Mouse (Mus musculus): ENCODE measurements at regions not wholly inside any gene's neighbourhood (a gene's known extent, or its start where the extent isn't known, plus 50 kb on each side); places are given as distances from the start of the nearest gene placed in this dataset.
A peak's percentile ranks its signal among the peaks of the same experiment; 100 is the strongest.

DNA sequence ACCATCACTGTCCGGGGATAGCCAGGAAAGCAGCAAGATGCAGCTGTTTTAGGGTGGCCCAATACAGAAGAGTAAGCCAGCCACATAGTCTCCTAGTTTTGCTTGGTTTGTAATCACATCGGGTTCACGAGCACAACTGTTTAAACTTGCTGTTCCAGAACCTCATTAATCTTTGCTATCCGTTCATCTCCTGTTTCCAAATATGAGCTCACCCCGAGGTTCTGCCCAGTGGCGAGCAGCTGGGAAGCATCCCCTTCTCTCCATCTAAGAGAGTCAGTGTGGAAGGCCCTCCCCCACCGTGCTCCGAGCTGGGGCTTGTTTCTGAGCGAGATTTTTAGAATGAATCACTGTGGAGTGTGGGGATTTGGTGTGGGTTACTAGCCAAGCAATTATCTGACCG lies 183.5 kb downstream of the Phlda1 start:
- no peak for ATAC-seq (ENCODE audit: low FRiP score)
- WGBS, result 83% methylated on average over 10 of the region's 10 CpGs

DNA sequence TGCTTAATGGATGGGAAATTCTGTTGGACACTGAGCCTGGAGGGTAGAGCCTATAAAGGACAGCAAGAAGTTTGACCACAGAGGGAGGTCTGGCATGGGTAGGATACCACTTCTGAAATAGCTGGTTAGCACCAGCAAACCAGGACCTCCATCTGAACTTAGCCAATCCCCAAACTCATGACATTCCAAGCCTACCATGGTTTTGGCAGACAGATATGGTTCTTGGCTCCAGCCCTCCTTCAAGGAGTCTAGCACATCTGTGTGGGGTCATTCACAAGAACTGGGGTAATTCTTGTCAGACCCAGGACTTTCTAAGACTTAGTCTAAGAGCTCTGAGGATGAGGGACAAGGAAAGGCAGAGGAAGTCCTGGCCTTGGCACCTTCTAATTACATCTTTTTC lies 187.7 kb downstream of the Phlda1 start:
- no peak for ATAC-seq (ENCODE audit: low FRiP score)
- Histone ChIP-seq H3K36me3 (replicated peaks) (no peaks in the 10 kb centered on the region), H3K27ac (no peak overlapping the region), H3K27me3 (no peaks in the 10 kb centered on the region), H3K4me2 (no peak overlapping the region), H3K9ac (no peak overlapping the region), H3K9me3 (no peaks in the 10 kb centered on the region), H3K4me1 (peaks cover 5% of the 10 kb centered on the region; the same call in 1 of the 2 replicates), H3K4me3 (replicated peaks) (no peak overlapping the region)

More for the DNA sequence above, 183.5 kb downstream of the Phlda1 start:
- no peak overlapping the region for H3K4me2 ChIP-seq
- H3K9ac ChIP-seq, result no peak overlapping the region
- H3K27ac ChIP-seq, result no peak overlapping the region
- H3K36me3 ChIP-seq (replicated peaks), result no peaks in the 10 kb centered on the region
- peaks cover 11% of the 10 kb centered on the region; the same call in 1 of the 2 replicates for H3K4me1 ChIP-seq
- peaks cover 11% of the 10 kb centered on the region; the same call in 1 of the 2 replicates for H3K27me3 ChIP-seq
- H3K9me3 ChIP-seq, result no peaks in the 10 kb centered on the region
- H3K4me3 ChIP-seq (replicated peaks), result no peak overlapping the region

- Histone ChIP-seq H3K9ac (no peak overlapping the region), H3K36me3 (replicated peaks) (no peaks in the 10 kb centered on the region), H3K27ac (no peak overlapping the region), H3K9me3 (no peaks in the 10 kb centered on the region), H3K4me1 (peaks cover 5% of the 10 kb centered on the region; the same call in 1 of the 2 replicates), H3K27me3 (no peaks in the 10 kb centered on the region), H3K4me2 (no peak overlapping the region), H3K4me3 (replicated peaks) (no peak overlapping the region)
- WGBS, result 78% methylated on average over 6 of the region's 6 CpGs
- no peak for ATAC-seq (ENCODE audit: low FRiP score)
Measured at GRCm38 (mm10) chr10:111694227-111695200, 188.4 kb downstream of the Phlda1 start.

GRCm38 (mm10) chr10:111695918-111696760 lies 190.1 kb downstream of the Phlda1 start:
- no peak overlapping the region for H3K9ac ChIP-seq
- H3K4me2 ChIP-seq, result no peak overlapping the region
- H3K4me1 ChIP-seq, result peaks cover 7% of the 10 kb centered on the region; the same call in 1 of the 2 replicates
- no peaks in the 10 kb centered on the region for H3K27me3 ChIP-seq
- H3K4me3 ChIP-seq (replicated peaks), result no peak overlapping the region
- H3K36me3 ChIP-seq (replicated peaks), result no peaks in the 10 kb centered on the region
- no peaks in the 10 kb centered on the region for H3K9me3 ChIP-seq
- no peak for ATAC-seq (ENCODE audit: low FRiP score)
- 85% methylated on average over 4 of the region's 4 CpGs for WGBS
- no peak overlapping the region for H3K27ac ChIP-seq

GRCm38 (mm10) chr10:111696987-111697386 lies 190.9 kb downstream of the Phlda1 start:
- no peak overlapping the region for H3K9ac ChIP-seq
- no peak overlapping the region for H3K27ac ChIP-seq
- H3K4me1 ChIP-seq, result peaks cover 7% of the 10 kb centered on the region; the same call in 1 of the 2 replicates
- no peaks in the 10 kb centered on the region for H3K27me3 ChIP-seq
- H3K4me2 ChIP-seq, result no peak overlapping the region
- no peaks in the 10 kb centered on the region for H3K9me3 ChIP-seq
- WGBS, result 94% methylated on average over 2 of the region's 2 CpGs
- H3K4me3 ChIP-seq (replicated peaks), result no peak overlapping the region
- H3K36me3 ChIP-seq (replicated peaks), result no peaks in the 10 kb centered on the region
- no peak for ATAC-seq (ENCODE audit: low FRiP score)

GRCm38 (mm10) chr10:111699557-111700508 lies 193.7 kb downstream of the Phlda1 start:
- Histone ChIP-seq H3K4me1 (peaks cover 3% of the 10 kb centered on the region; the same call in 1 of the 2 replicates), H3K27me3 (no peaks in the 10 kb centered on the region), H3K4me3 (replicated peaks) (no peak overlapping the region), H3K36me3 (replicated peaks) (no peaks in the 10 kb centered on the region), H3K27ac (peak overlapping the region; percentile 50; the same call in 1 of the 2 replicates), H3K9ac (no peak overlapping the region), H3K9me3 (no peaks in the 10 kb centered on the region), H3K4me2 (no peak overlapping the region)
- 76% methylated on average over 16 of the region's 16 CpGs for WGBS
- ATAC-seq (ENCODE audit: low FRiP score), result peak; percentile 76

DNA sequence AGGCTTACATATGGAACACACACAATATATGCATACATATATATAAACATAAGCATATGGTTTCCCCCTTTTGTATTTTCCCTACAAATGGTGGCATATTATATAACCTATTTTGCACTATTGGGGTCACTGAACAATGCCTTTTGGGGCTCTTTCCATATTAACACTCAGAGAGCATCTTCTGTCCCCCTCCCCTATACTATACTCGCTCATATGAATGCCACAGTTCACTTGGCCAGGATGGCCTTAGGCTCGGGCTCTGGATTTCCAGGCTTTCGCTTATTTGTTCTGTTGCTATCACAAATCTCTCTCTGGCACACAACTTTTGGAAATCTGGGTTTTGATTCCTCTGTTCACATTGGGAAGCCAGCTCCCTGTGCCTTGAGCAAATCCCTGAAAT lies 194.5 kb downstream of the Phlda1 start:
- H3K4me1 ChIP-seq, result peaks cover 3% of the 10 kb centered on the region; the same call in 1 of the 2 replicates
- H3K36me3 ChIP-seq (replicated peaks), result no peaks in the 10 kb centered on the region
- no peak overlapping the region for H3K27ac ChIP-seq
- H3K4me3 ChIP-seq (replicated peaks), result no peak overlapping the region
- no peak for ATAC-seq (ENCODE audit: low FRiP score)
- no peak overlapping the region for H3K4me2 ChIP-seq
- WGBS, result 88% methylated on average over 3 of the region's 3 CpGs
- no peak overlapping the region for H3K9ac ChIP-seq
- H3K9me3 ChIP-seq, result 0 out of 2 replicates have a peak, but pooled peaks cover 2% of the 10 kb centered on the region
- H3K27me3 ChIP-seq, result no peaks in the 10 kb centered on the region

GRCm38 (mm10) chr10:111701138-111701537 lies 195.1 kb downstream of the Phlda1 start:
- no peak for ATAC-seq (ENCODE audit: low FRiP score)
- Histone ChIP-seq H3K9me3 (0 out of 2 replicates have a peak, but pooled peaks cover 7% of the 10 kb centered on the region), H3K4me2 (no peak overlapping the region), H3K27me3 (no peaks in the 10 kb centered on the region), H3K4me1 (peaks cover 3% of the 10 kb centered on the region; the same call in 1 of the 2 replicates), H3K36me3 (replicated peaks) (no peaks in the 10 kb centered on the region), H3K9ac (no peak overlapping the region), H3K27ac (no peak overlapping the region), H3K4me3 (replicated peaks) (no peak overlapping the region)
- 80% methylated on average over 4 of the region's 4 CpGs for WGBS

GRCm38 (mm10) chr10:111702435-111702834 lies 196.3 kb downstream of the Phlda1 start:
- Histone ChIP-seq H3K27me3 (no peaks in the 10 kb centered on the region), H3K4me1 (peaks cover 3% of the 10 kb centered on the region; the same call in 1 of the 2 replicates), H3K4me2 (no peak overlapping the region), H3K9me3 (0 out of 2 replicates have a peak, but pooled peaks cover 7% of the 10 kb centered on the region), H3K4me3 (replicated peaks) (no peak overlapping the region), H3K9ac (no peak overlapping the region), H3K27ac (no peak overlapping the region), H3K36me3 (replicated peaks) (no peaks in the 10 kb centered on the region)
- WGBS, result 93% methylated on average over 6 of the region's 6 CpGs
- ATAC-seq (ENCODE audit: low FRiP score), result no peak

GRCm38 (mm10) chr10:111703447-111703846 lies 197.4 kb downstream of the Phlda1 start:
- no peak overlapping the region for H3K4me2 ChIP-seq
- WGBS, result 87% methylated on average over 3 of the region's 3 CpGs
- H3K4me1 ChIP-seq, result peaks cover 3% of the 10 kb centered on the region; the same call in 1 of the 2 replicates
- no peak for ATAC-seq (ENCODE audit: low FRiP score)
- H3K27ac ChIP-seq, result no peak overlapping the region
- H3K9me3 ChIP-seq, result 0 out of 2 replicates have a peak, but pooled peaks cover 7% of the 10 kb centered on the region
- no peak overlapping the region for H3K9ac ChIP-seq
- no peaks in the 10 kb centered on the region for H3K36me3 ChIP-seq (replicated peaks)
- no peak overlapping the region for H3K4me3 ChIP-seq (replicated peaks)
- H3K27me3 ChIP-seq, result no peaks in the 10 kb centered on the region

- 65% methylated on average over 5 of the region's 5 CpGs for WGBS
- H3K9ac ChIP-seq, result no peak overlapping the region
- no peak overlapping the region for H3K4me2 ChIP-seq
- no peaks in the 10 kb centered on the region for H3K4me1 ChIP-seq
- H3K27ac ChIP-seq, result no peak overlapping the region
- no peaks in the 10 kb centered on the region for H3K9me3 ChIP-seq
- no peaks in the 10 kb centered on the region for H3K27me3 ChIP-seq
- no peak overlapping the region for H3K4me3 ChIP-seq (replicated peaks)
- no peaks in the 10 kb centered on the region for H3K36me3 ChIP-seq (replicated peaks)
- ATAC-seq (ENCODE audit: low FRiP score), result no peak
Measured at GRCm38 (mm10) chr10:111711519-111712113, 205.5 kb downstream of the Phlda1 start.
